Mouse (Mus musculus) mesoderm, embryonic 11.5 days (tissue): ENCODE measurements around the gene Gm10715.
"Not testable (repeated sequence)": the region's sequence is repeated elsewhere in the genome, so short reads cannot be mapped to it uniquely, and the experiment has no call there.

Source experiments
- DNase-seq: peaks from one replicate; pipeline ENCODE4 v3.0.0-alpha.2; 2012; ENCODE audit warnings: low read depth, low spot score

Gene Gm10715

DNA sequence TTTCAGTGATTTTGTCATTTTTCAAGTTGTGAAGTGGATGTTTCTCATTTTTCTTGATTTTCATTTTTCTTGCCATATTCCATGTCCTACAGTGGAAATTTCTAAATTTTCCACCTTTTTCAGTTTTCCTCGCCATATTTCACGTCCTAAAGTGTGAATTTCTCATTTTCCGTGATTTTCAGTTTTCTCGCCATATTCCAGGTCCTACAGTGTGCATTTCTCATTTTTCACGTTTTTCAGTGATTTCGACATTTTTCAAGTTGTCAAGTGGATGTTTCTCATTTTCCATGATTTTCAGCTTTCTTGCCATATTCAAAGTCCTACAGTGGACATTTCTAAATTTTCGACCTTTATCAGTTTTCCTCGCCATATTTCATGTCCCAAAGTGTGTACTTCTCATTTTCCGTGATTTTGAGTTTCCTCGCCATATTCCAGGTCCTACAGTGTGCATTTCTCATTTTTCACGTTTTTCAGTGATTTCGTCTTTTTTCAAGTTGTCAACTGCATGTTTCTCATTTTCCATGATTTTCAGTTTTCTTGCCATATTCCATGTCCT is 11.7 kb upstream of the Gm10715 start, which contains the start of gene Gm10717:
Gene Gm10717 (plus strand): TSS at position 506 of the 556 bp plus-strand sequence.
- not testable (repeated sequence) for DNase-seq

DNA sequence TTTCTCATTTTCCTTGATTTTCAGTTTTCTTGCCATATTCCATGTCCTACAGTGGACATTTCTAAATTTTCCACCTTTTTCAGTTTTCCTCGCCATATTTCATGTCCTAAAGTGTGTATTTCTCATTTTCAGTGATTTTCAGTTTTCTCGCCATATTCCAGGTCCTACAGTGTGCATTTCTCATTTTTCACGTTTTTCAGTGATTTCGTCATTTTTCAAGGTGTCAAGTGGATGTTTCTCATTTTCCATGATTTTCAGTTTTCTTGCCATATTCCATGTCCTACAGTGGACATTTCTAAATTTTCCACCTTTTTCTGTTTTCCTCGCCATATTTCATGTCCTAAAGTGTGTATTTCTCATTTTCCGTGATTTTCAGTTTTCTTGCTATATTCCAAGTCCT is 11.0 kb upstream of the Gm10715 start:
- not testable (repeated sequence) for DNase-seq

DNA sequence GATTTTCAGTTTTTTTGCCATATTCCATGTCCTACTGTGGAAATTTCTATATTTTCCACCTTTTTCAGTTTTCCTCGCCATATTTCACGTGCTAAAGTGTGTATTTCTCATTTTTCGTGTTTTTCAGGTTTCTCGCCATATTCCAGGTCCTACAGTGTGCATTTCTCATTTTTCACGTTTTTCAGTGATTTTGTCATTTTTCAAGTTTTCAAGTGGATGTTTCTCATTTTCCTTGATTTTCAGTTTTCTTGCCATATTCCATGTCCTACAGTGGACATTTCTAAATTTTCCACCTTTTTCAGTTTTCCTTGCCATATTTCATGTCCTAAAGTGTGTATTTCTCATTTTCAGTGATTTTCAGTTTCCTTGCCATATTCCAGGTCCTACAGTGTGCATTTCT is 10.5 kb upstream of the Gm10715 start:
- not testable (repeated sequence) for DNase-seq

DNA sequence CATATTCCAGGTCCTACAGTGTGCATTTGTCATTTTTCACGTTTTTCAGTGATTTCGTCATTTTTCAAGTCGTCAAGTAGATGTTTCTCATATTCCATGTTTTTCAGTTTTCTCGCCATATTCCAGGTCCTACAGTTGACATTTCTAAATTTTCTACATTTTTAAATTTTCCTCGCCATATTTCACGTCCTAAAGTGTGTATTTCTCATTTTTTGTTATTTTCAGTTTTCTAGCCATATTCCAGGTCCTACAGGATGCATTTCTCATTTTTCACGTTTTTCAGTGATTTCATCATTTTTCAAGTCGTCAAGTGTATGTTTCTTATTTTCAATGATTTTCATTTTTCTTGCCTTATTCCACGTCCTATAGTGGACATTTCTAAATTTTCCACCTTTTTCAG is 9.9 kb upstream of the Gm10715 start:
- not testable (repeated sequence) for DNase-seq

DNA sequence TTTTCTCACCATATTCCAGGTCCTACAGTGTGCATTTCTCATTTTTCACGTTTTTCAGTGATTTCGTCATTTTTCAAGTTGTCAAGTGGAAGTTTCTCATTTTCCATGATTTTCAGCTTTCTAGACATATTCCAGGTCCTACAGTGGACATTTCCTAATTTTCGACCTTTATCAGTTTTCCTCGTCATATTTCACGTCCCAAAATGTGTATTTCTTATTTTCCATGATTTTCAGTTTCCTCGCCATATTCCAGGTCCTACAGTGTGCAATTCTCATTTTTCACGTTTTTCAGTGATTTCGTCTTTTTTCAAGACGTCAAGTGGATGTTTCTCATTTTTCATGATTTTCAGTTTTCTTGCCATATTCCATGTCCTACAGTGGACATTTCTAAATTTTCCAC is 9.5 kb upstream of the Gm10715 start:
- DNase-seq: peak; percentile 80

DNA sequence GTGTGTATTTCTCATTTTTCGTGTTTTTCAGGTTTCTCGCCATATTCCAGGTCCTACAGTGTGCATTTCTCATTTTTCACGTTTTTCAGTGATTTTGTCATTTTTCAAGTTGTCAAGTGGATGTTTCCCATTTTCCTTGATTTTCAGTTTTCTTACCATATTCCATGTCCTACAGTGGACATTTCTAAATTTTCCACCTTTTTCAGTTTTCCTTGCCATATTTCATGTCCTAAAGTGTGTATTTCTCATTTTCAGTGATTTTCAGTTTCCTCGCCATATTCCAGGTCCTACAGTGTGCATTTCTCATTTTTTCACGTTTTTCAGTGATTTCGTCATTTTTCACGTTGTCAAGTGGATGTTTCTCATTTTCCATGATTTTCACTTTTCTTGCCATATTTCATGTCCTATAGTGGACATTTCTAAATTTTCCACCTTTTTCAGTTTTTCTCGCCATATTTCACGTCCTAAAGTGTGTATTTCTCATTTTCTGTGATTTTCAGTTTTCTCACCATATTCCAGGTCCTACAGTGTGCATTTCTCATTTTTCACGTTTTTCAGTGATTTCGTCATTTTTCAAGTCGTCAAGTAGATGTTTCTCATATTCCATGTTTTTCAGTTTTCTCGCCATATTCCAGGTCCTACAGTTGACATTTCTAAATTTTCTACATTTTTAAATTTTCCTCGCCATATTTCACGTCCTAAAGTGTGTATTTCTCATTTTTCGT is 7.2 kb upstream of the Gm10715 start:
- not testable (repeated sequence) for DNase-seq

DNA sequence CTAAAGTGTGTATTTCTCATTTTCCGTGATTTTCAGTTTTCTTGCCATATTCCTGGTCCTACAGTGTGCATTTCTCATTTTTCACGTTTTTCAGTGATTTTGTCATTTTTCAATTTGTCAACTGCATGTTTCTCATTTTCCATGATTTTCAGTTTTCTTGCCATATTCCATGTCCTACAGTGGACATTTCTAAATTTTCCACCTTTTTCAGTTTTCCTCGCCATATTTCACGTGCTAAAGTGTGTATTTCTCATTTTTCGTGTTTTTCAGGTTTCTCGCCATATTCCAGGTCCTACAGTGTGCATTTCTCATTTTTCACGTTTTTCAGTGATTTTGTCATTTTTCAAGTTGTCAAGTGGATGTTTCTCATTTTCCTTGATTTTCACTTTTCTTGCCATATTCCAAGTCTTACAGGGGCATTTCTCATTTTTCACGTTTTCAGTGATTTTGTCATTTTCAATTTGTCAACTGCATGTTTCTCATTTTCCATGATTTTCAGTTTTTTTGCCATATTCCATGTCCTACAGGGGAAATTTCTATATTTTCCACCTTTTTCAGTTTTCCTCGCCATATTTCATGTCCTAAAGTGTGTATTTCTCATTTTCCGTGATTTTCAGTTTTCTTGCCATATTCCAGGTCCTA is 5.9 kb upstream of the Gm10715 start:
- DNase-seq: peak; percentile 97

DNA sequence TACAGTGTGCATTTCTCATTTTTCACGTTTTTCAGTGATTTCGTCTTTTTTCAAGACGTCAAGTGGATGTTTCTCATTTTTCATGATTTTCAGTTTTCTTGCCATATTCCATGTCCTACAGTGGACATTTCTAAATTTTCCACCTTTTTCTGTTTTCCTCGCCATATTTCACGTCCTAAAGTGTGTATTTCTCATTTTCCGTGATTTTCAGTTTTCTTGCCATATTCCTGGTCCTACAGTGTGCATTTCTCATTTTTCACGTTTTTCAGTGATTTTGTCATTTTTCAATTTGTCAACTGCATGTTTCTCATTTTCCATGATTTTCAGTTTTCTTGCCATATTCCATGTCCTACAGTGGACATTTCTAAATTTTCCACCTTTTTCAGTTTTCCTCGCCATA is 2.4 kb upstream of the Gm10715 start, which contains the start of gene Gm17535:
Gene Gm17535 (plus strand): TSS at position 301 of the 400 bp plus-strand sequence.
- not testable (repeated sequence) for DNase-seq

DNA sequence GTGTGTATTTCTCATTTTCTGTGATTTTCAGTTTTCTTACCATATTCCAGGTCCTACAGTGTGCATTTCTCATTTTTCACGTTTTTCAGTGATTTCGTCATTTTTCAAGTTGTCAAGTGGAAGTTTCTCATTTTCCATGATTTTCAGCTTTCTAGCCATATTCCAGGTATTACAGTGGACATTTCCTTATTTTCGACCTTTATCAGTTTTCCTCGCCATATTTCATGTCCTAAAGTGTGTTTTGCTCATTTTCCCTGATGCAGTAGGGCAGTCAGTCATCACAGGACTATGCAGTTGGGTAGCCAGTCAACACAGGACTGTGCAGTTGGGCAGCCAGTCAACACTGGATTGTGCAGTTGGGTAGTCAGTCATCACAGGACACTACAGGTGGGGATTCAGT is 1.5 kb downstream of the Gm10715 start:
- DNase-seq: peak; percentile 38
